Mouse (Mus musculus): ENCODE measurements around the gene Polr2b. TPM values are rescaled to one million over a fixed set of nuclear protein-coding genes. Genes with fewer than 3 reads are reported as not detected.

Polr2b gene
- polyA plus RNA-seq, 1 experiment from 2014 or later: 20.3 TPM

DNA sequence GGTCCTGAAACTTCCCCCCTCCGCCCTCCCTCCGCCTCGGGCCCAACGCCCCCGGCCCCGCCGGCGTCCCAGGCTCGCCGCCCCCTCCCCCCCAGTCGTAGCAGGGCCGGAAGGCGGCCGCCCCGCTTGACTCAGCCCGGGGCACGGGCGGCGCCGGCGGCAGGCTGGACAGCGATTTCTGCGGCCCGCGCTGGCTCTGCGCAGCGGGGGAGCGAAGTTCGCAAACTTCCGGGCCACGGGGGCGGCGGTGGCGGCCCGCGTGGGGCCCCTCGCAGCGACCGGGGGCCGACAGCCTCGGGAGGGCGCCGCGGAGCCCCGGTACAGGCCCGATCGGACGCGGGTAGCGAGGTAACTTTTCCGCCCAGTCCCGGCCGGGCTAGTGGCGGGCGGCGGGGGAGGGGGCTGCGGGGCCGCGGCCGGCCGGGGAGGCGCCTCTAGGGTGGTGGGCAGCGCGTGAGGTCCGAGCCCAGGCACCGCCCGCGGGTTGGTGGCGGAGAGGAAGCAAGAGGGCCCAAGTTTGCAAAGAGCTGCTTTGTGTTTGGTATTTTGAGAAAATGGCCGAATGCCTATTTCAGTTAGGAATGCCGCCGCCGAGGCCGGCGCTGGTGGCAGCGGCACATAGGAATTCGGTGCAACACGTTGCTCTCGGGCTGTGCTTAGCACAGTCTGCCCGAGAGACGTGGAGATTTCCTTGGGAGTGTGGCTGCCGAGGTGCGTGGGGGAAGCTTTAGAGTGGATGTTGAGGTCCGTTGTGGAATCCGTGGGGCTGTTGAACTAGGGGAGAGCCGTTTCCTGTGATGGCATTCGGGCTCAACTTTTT lies 43.7 kb upstream of the Polr2b start:
- under 1% methylated on average over 73 of the region's 87 CpGs for WGBS
- Histone ChIP-seq H3K4me3 (ENCODE audit: low read depth, low read length) (peak overlapping the region; percentile 92), H3K9me3 (ENCODE audit: control insufficient read depth) (no peaks in the 10 kb centered on the region), H3K27me3 (replicated peaks; ENCODE audit: control insufficient read depth, insufficient read depth, low read length) (no peaks in the 10 kb centered on the region), H3K4me1 (replicated peaks; ENCODE audit: control insufficient read depth, insufficient read depth, low read length) (peaks cover 4% of the 10 kb centered on the region; the same call in 1 of the 2 replicates), H3K9ac (ENCODE audit: low read depth, low read length) (peak overlapping the region; percentile 91), H3K27ac (ENCODE audit: low read depth, low read length) (peak overlapping the region; percentile 96), H3K36me3 (ENCODE audit: control insufficient read depth, insufficient read depth) (peaks cover 11% of the 10 kb centered on the region; the same call in 1 of the 2 replicates), H3K4me2 (replicated peaks; ENCODE audit: low read depth) (peak overlapping the region; percentile 84)
- peak; percentile 69 for ATAC-seq
- no peak for TF ChIP-seq CTCF (IDR thresholded peaks at IDR 0.05; ENCODE audit: low read depth)

DNA sequence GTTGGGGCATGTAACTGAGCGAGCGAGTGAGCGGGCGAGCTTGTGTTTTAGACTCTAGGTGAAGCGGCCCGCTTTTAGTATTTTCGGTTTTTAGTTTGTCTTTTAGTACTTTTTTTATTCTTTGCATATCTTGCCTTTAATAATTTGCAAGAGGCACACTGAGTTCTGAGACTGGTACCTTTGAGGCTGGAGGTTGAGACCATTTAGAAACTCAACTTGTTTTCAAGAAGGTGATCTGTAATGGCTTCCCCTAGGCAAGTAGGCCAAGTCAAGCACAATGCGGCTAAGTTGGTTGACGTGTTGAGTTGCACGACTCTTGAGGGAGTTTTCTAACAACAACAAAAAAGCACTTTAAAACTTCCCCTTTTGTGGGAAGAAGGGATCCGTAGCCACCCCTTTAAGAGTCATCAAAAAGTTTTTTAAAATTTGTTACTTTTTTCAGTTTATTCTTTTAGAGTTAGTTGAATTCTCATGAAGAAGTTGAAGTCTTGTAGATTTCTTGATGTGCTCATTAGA lies 43.0 kb upstream of the Polr2b start:
- ATAC-seq: no peak
- Histone ChIP-seq H3K9me3 (ENCODE audit: control insufficient read depth) (no peaks in the 10 kb centered on the region), H3K4me1 (replicated peaks; ENCODE audit: control insufficient read depth, insufficient read depth, low read length) (peaks cover 4% of the 10 kb centered on the region; the same call in 1 of the 2 replicates), H3K4me2 (replicated peaks; ENCODE audit: low read depth) (peak overlapping the region; percentile 84), H3K36me3 (ENCODE audit: control insufficient read depth, insufficient read depth) (peaks cover 11% of the 10 kb centered on the region; the same call in 1 of the 2 replicates), H3K4me3 (ENCODE audit: low read depth, low read length) (peak overlapping the region; percentile 92), H3K9ac (ENCODE audit: low read depth, low read length) (peak overlapping the region; percentile 91), H3K27me3 (replicated peaks; ENCODE audit: control insufficient read depth, insufficient read depth, low read length) (no peaks in the 10 kb centered on the region), H3K27ac (ENCODE audit: low read depth, low read length) (peak overlapping the region; percentile 96)
- WGBS: 3% methylated on average over 11 of the region's 11 CpGs
- no peak for TF ChIP-seq CTCF (IDR thresholded peaks at IDR 0.05; ENCODE audit: low read depth)

DNA sequence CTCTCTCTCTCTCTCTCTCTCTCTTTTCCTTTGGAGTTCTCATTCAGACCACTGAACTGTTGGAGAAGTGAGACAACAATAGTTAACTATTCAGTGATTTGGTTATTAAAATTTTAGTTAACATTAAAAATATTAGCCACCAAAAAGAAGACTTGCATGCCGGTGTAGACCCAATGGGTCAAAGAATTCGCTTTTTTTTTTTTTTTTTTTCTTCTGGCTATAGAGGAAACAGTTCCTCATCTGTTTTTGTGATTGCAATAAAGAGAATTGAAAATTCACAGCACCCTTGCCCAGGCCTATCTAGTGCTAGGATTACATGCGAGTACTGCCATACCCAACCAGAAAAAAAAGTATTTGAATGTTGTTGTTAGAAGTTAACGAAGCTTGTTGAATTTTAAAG lies 42.5 kb upstream of the Polr2b start:
- Histone ChIP-seq H3K27me3 (replicated peaks; ENCODE audit: control insufficient read depth, insufficient read depth, low read length) (no peaks in the 10 kb centered on the region), H3K9me3 (ENCODE audit: control insufficient read depth) (no peaks in the 10 kb centered on the region), H3K27ac (ENCODE audit: low read depth, low read length) (no peak overlapping the region), H3K4me3 (ENCODE audit: low read depth, low read length) (peak overlapping the region; percentile 92; the same call in 1 of the 2 replicates), H3K4me1 (replicated peaks; ENCODE audit: control insufficient read depth, insufficient read depth, low read length) (peaks cover 4% of the 10 kb centered on the region; the same call in 1 of the 2 replicates), H3K9ac (ENCODE audit: low read depth, low read length) (no peak overlapping the region), H3K4me2 (replicated peaks; ENCODE audit: low read depth) (peak overlapping the region; percentile 84), H3K36me3 (ENCODE audit: control insufficient read depth, insufficient read depth) (peaks cover 11% of the 10 kb centered on the region; the same call in 1 of the 2 replicates)
- no peak for ATAC-seq
- TF ChIP-seq CTCF (IDR thresholded peaks at IDR 0.05; ENCODE audit: low read depth): no peak
- 75% methylated on average over 4 of the region's 4 CpGs for WGBS

DNA sequence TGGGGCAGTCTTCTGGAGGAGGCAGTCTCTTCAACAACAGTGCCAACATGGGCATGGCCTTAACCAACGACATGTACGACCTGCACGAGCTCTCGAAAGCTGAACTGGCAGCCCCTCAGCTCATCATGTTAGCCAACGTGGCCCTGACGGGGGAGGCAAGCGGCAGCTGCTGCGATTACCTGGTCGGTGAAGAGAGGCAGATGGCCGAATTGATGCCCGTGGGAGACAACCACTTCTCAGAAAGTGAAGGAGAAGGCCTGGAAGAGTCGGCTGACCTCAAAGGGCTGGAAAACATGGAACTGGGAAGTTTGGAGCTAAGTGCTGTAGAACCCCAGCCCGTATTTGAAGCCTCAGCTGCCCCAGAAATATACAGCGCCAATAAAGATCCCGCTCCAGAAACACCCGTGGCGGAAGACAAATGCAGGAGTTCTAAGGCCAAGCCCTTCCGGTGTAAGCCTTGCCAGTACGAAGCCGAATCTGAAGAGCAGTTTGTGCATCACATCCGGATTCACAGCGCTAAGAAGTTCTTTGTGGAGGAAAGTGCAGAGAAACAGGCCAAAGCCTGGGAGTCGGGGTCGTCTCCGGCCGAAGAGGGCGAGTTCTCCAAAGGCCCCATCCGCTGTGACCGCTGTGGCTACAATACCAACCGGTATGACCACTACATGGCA lies 41.9 kb upstream of the Polr2b start:
- no peak for ATAC-seq
- H3K27ac ChIP-seq (ENCODE audit: low read depth, low read length): no peak overlapping the region
- H3K27me3 ChIP-seq (replicated peaks; ENCODE audit: control insufficient read depth, insufficient read depth, low read length): no peaks in the 10 kb centered on the region
- H3K9me3 ChIP-seq (ENCODE audit: control insufficient read depth): no peaks in the 10 kb centered on the region
- H3K4me2 ChIP-seq (replicated peaks; ENCODE audit: low read depth): no peak overlapping the region
- H3K36me3 ChIP-seq (ENCODE audit: control insufficient read depth, insufficient read depth): peaks cover 11% of the 10 kb centered on the region; the same call in 1 of the 2 replicates
- TF ChIP-seq CTCF (IDR thresholded peaks at IDR 0.05; ENCODE audit: low read depth): no peak
- H3K4me1 ChIP-seq (replicated peaks; ENCODE audit: control insufficient read depth, insufficient read depth, low read length): peaks cover 4% of the 10 kb centered on the region; the same call in 1 of the 2 replicates
- H3K4me3 ChIP-seq (ENCODE audit: low read depth, low read length): no peak overlapping the region
- no peak overlapping the region for H3K9ac ChIP-seq (ENCODE audit: low read depth, low read length)
- 96% methylated on average over 30 of the region's 30 CpGs for WGBS

DNA sequence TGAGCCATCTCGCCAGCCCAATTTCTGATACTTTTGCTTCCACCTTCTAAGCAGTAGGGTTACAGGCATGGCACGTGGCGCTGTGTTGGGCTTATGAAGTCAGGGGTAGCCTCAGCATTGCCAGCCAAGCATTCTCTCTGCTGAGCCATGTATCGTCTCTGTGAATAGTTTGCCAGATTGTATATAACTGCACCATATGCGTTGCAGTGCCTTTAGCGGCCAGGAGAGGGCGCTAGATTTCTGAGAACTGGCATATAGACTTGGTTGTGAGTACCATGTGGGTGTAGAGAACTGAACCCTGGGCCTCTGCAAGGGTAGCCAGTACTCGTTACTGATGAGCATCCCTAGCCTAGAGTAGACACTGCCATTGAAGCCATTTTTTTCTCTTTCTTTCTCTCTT lies 40.5 kb upstream of the Polr2b start:
- H3K27me3 ChIP-seq (replicated peaks; ENCODE audit: control insufficient read depth, insufficient read depth, low read length): no peaks in the 10 kb centered on the region
- H3K36me3 ChIP-seq (ENCODE audit: control insufficient read depth, insufficient read depth): peaks cover 16% of the 10 kb centered on the region; the same call in 1 of the 2 replicates
- H3K4me2 ChIP-seq (replicated peaks; ENCODE audit: low read depth): no peak overlapping the region
- no peak overlapping the region for H3K9ac ChIP-seq (ENCODE audit: low read depth, low read length)
- WGBS: 77% methylated on average over 8 of the region's 8 CpGs
- H3K27ac ChIP-seq (ENCODE audit: low read depth, low read length): no peak overlapping the region
- peaks cover 6% of the 10 kb centered on the region; the same call in 1 of the 2 replicates for H3K4me1 ChIP-seq (replicated peaks; ENCODE audit: control insufficient read depth, insufficient read depth, low read length)
- ATAC-seq: no peak
- H3K9me3 ChIP-seq (ENCODE audit: control insufficient read depth): no peaks in the 10 kb centered on the region
- no peak overlapping the region for H3K4me3 ChIP-seq (ENCODE audit: low read depth, low read length)
- peak; percentile 64 for TF ChIP-seq CTCF (IDR thresholded peaks at IDR 0.05; ENCODE audit: low read depth)

DNA sequence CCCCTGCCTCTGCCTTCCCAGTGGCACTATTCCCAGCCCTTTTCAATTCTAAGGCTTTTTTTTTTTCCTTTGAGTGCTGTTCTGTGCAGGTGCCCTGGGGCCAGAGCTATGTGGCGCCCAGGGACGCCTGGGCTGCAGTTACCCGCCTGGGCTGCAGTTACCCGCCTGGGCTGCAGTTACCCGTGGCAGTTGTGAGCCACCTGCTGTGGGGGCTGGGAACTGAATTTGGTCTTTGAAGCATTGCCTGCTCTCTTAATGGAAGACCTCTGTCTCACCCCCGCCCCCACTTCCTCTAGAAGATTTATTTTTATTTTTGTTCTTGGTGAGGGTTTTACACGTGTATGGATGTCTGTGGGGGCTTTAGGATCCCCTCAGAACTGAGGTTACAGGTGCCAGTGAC lies 36.8 kb upstream of the Polr2b start:
- no peak overlapping the region for H3K9ac ChIP-seq (ENCODE audit: low read depth, low read length)
- ATAC-seq: no peak
- H3K9me3 ChIP-seq (ENCODE audit: control insufficient read depth): no peaks in the 10 kb centered on the region
- TF ChIP-seq CTCF (IDR thresholded peaks at IDR 0.05; ENCODE audit: low read depth): peak; percentile 29; the same call in 1 of the 2 replicates
- no peak overlapping the region for H3K4me2 ChIP-seq (replicated peaks; ENCODE audit: low read depth)
- H3K4me1 ChIP-seq (replicated peaks; ENCODE audit: control insufficient read depth, insufficient read depth, low read length): 0 out of 2 replicates have a peak, but pooled peaks cover 2% of the 10 kb centered on the region
- H3K27me3 ChIP-seq (replicated peaks; ENCODE audit: control insufficient read depth, insufficient read depth, low read length): no peaks in the 10 kb centered on the region
- H3K36me3 ChIP-seq (ENCODE audit: control insufficient read depth, insufficient read depth): peaks cover 38% of the 10 kb centered on the region
- H3K27ac ChIP-seq (ENCODE audit: low read depth, low read length): 0 out of 2 replicates have a peak overlapping the region, but pooled peaks have one; percentile 21
- 69% methylated on average over 7 of the region's 7 CpGs for WGBS
- no peak overlapping the region for H3K4me3 ChIP-seq (ENCODE audit: low read depth, low read length)

Data from intestine, postnatal 0 days (tissue).